Mouse (Mus musculus): Measurements from ENCODE around the gene Fchsd2.

DNA sequence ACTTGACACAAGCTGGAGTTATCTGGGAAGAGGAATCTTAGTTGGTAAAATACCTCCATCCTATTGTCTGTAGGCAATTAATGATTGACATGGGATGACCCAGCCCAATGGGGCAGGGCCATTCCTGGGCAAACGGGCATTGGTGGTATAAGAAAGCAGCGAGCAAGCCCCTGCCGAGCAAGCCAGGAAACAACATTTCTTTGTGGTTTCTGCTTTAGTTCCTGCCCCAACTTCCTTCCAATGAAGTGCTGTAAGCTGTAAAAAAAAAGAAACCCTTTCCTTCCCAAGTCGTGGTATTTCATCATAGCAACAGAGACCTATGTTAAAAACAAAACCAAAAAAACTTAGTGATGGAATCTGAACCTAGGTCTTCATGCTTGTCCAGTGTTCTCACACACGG is 32.2 kb upstream of the Fchsd2 start:
- TF ChIP-seq GATA1 (IDR thresholded peaks at IDR 0.05; ENCODE audit: borderline replicate concordance, low read length), result no peak
- no peak for TF ChIP-seq CTCF (IDR thresholded peaks at IDR 0.05; ENCODE audit: low read depth, low read length)
- no peak for TF ChIP-seq TAL1 (conservative IDR thresholded peaks at IDR 0.05; ENCODE audit: low read depth, low read length)
- no peak for TF ChIP-seq GATA2 (IDR thresholded peaks at IDR 0.05; ENCODE audit: borderline replicate concordance, low read depth, low read length)

Data from G1E (cell line).